ENCODE assay signal across 24 mouse cellular contexts in the genomic region with DNA sequence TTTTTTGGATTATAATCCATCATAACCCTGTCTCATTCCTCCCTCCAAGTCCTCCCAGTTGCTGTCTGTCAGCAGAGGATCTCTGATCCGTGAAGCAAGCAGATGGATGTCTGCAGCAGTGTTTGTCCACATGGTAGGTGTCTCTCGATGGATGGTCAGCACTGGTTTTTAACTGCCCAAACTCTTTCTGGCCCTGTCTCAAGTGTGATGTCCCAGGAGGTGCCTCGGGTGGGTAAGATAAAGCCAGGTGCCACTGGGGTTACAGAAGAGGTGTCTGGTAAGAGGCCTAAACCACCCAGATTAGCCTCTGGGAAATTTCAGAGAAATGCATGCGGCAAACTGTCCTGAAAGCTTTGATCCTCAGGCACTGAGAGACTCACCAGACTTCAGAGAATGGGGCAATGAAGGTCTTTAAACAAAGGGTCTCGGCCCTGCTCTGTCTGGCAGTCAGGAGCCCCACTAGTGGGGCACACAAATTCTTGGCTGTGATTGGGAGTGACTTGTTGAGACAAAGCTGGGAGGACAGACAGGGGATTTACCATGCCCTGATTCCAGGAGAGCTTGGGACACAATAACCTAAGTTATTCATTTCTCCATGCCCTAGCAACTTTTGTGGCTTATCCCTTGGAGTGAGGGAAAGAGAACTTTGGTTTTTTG. TPM values are rescaled to one million over a fixed set of nuclear protein-coding genes. Genes with fewer than 3 reads are reported as not detected.
A peak's percentile ranks its signal among the peaks of the same experiment; 100 is the strongest.
DNase-seq lines count a peak whose midpoint lies in the region; ATAC-seq and TF ChIP-seq lines count a peak whose summit lies in the region.
"Had no signal": no experiment of that assay in that cellular context is flagged by ENCODE, and none has a peak within 500 bp of the region (broad histone marks: within the 10 kb centered on the region; RNA-seq: fewer than 3 reads in every experiment).

No protein-coding gene starts in this region.

- H3K27ac ChIP-seq in hindbrain, embryonic 10.5 days, result peak overlapping the region; percentile 50; the same call in 1 of the 2 replicates
- H3K27ac ChIP-seq in hindbrain, embryonic 16.5 days (ENCODE audit: low read depth, low read length), result no peak overlapping the region
- H3K27ac ChIP-seq in liver, embryonic 11.5 days (ENCODE audit: low read depth, low read length), result no peak overlapping the region
- peak overlapping the region; percentile 77 for H3K27ac ChIP-seq in ES-E14 (ENCODE audit: insufficient read depth, low read depth, low read length, poor library complexity, severe bottlenecking)
- H3K27ac ChIP-seq: forebrain, embryonic 15.5 days; heart, embryonic 13.5 days; hindbrain, embryonic 13.5 days; layer of hippocampus, adult 2 months; limb, embryonic 12.5 days; liver, embryonic 14.5 days; lung, embryonic 15.5 days; midbrain, embryonic 15.5 days had no signal

- DNase-seq in hindbrain, embryonic 10.5 days (ENCODE audit: low spot score), result no peak
- peak; percentile 29 for DNase-seq in liver, embryonic 11.5 days (ENCODE audit: low spot score)
- DNase-seq in liver (no peak), ES-E14 (ENCODE audit: low read depth, low spot score) (no peak), R1 (ENCODE audit: low read depth, low spot score) (peak; percentile 44)
- DNase-seq in spleen, postnatal 4 days (ENCODE audit: low spot score in 2 of 2), result no peak
- DNase-seq: cerebellum, adult 2 months; cerebellum, postnatal 36 days; embryo, embryonic 11 days; gastrocnemius, postnatal 10 days; lung, postnatal 36 days had no signal

- in situ Hi-C loops in ES-E14 (cut with MboI; ENCODE audit: low sequenced_read_pairs in 2 of 2, unreplicated experiment in 2 of 2), result no loop called here

- peaks cover 17% of the 10 kb centered on the region for H3K4me1 ChIP-seq in hindbrain, embryonic 10.5 days (replicated peaks)
- no peaks in the 10 kb centered on the region for H3K4me1 ChIP-seq in hindbrain, embryonic 16.5 days (ENCODE audit: control insufficient read depth, insufficient read depth, low read depth, low read length)
- H3K4me1 ChIP-seq in liver, embryonic 11.5 days (replicated peaks; ENCODE audit: control insufficient read depth, insufficient read depth, low read length), result no peaks in the 10 kb centered on the region
- H3K4me1 ChIP-seq in ES-E14 (ENCODE audit: control insufficient read depth in 2 of 2, insufficient read depth in 2 of 2, low read length in 2 of 2, poor library complexity in 1 of 2), result peaks cover 9 to 27% of the 10 kb centered on the region in 2 experiments; a peak in 3 of 4 replicates
- H3K4me1 ChIP-seq: forebrain, embryonic 15.5 days; heart, embryonic 13.5 days; hindbrain, embryonic 13.5 days; limb, embryonic 12.5 days; lung, embryonic 15.5 days; midbrain, embryonic 15.5 days had no signal

- no peak overlapping the region for H3K4me3 ChIP-seq in hindbrain, embryonic 10.5 days
- no peak overlapping the region for H3K4me3 ChIP-seq in hindbrain, embryonic 16.5 days (ENCODE audit: low read length)
- no peak overlapping the region for H3K4me3 ChIP-seq in liver, embryonic 11.5 days (ENCODE audit: low read depth, low read length)
- no peak overlapping the region for H3K4me3 ChIP-seq in ES-E14 (ENCODE audit: insufficient read depth in 1 of 2, low read depth in 1 of 2, low read length in 2 of 2, poor library complexity in 1 of 2, severe bottlenecking in 1 of 2)
- H3K4me3 ChIP-seq: forebrain, embryonic 15.5 days; heart, embryonic 13.5 days; hindbrain, embryonic 13.5 days; layer of hippocampus, adult 2 months; limb, embryonic 12.5 days; lung, embryonic 15.5 days; megakaryocyte, embryonic 14.5 days; midbrain, embryonic 15.5 days had no signal

- H3K4me2 ChIP-seq in hindbrain, embryonic 16.5 days (ENCODE audit: low read length), result no peak overlapping the region
- no peak overlapping the region for H3K4me2 ChIP-seq in liver, embryonic 11.5 days
- H3K4me2 ChIP-seq: forebrain, embryonic 15.5 days; heart, embryonic 13.5 days; hindbrain, embryonic 13.5 days; limb, embryonic 12.5 days; lung, embryonic 15.5 days; midbrain, embryonic 15.5 days had no signal

- ATAC-seq in hindbrain, embryonic 16.5 days, result no peak
- no peak for ATAC-seq in liver, embryonic 11.5 days (replicated peaks; ENCODE audit: low FRiP score)
- ATAC-seq: forebrain, embryonic 15.5 days; inflammation-experienced regulatory T-cells, adult 6 months; midbrain, embryonic 15.5 days had no signal

- no peaks in the 10 kb centered on the region for H3K27me3 ChIP-seq in hindbrain, embryonic 10.5 days (ENCODE audit: insufficient read depth, poor library complexity, severe bottlenecking)
- no peaks in the 10 kb centered on the region for H3K27me3 ChIP-seq in hindbrain, embryonic 16.5 days (replicated peaks; ENCODE audit: control insufficient read depth, insufficient read depth, low read length)
- H3K27me3 ChIP-seq in liver, embryonic 11.5 days (replicated peaks; ENCODE audit: control insufficient read depth, insufficient read depth, low read length), result no peaks in the 10 kb centered on the region
- H3K27me3 ChIP-seq: forebrain, embryonic 15.5 days; heart, embryonic 13.5 days; hindbrain, embryonic 13.5 days; limb, embryonic 12.5 days; lung, embryonic 15.5 days; midbrain, embryonic 15.5 days had no signal

- WGBS in hindbrain, embryonic 10.5 days, result 53% methylated on average over 5 of the region's 5 CpGs
- 52% methylated on average over 5 of the region's 5 CpGs for WGBS in hindbrain, embryonic 16.5 days
- WGBS in liver, embryonic 11.5 days, result 48% methylated on average over 5 of the region's 5 CpGs

- H3K9ac ChIP-seq in hindbrain, embryonic 16.5 days (ENCODE audit: low read depth, low read length), result no peak overlapping the region
- no peak overlapping the region for H3K9ac ChIP-seq in liver, embryonic 11.5 days (ENCODE audit: low read depth, low read length)
- no peak overlapping the region for H3K9ac ChIP-seq in ES-E14 (ENCODE audit: insufficient read depth, low read depth, low read length, poor library complexity, severe bottlenecking)
- H3K9ac ChIP-seq: forebrain, embryonic 15.5 days; heart, embryonic 13.5 days; hindbrain, embryonic 13.5 days; limb, embryonic 12.5 days; liver, embryonic 14.5 days; lung, embryonic 15.5 days; midbrain, embryonic 15.5 days had no signal

- peaks cover 6% of the 10 kb centered on the region for H3K36me3 ChIP-seq in hindbrain, embryonic 10.5 days
- no peaks in the 10 kb centered on the region for H3K36me3 ChIP-seq in hindbrain, embryonic 16.5 days (ENCODE audit: control insufficient read depth, insufficient read depth, low read length)
- H3K36me3 ChIP-seq in liver, embryonic 11.5 days (ENCODE audit: control insufficient read depth, insufficient read depth, low read length), result no peaks in the 10 kb centered on the region
- H3K36me3 ChIP-seq in ES-E14 (ENCODE audit: control insufficient read depth, insufficient read depth, low read length, poor library complexity, severe bottlenecking), result peaks cover 26% of the 10 kb centered on the region
- H3K36me3 ChIP-seq: forebrain, embryonic 15.5 days; heart, embryonic 13.5 days; hindbrain, embryonic 13.5 days; limb, embryonic 12.5 days; lung, embryonic 15.5 days; midbrain, embryonic 15.5 days had no signal

- no peaks in the 10 kb centered on the region for H3K9me3 ChIP-seq in hindbrain, embryonic 10.5 days
- H3K9me3 ChIP-seq in hindbrain, embryonic 16.5 days (ENCODE audit: control insufficient read depth, low read length), result no peaks in the 10 kb centered on the region
- H3K9me3 ChIP-seq in liver, embryonic 11.5 days (ENCODE audit: control insufficient read depth, low read length), result no peaks in the 10 kb centered on the region
- H3K9me3 ChIP-seq in ES-E14 (ENCODE audit: control insufficient read depth, insufficient read depth, low read depth, low read length), result no peaks in the 10 kb centered on the region
- H3K9me3 ChIP-seq: forebrain, embryonic 15.5 days; heart, embryonic 13.5 days; hindbrain, embryonic 13.5 days; limb, embryonic 12.5 days; lung, embryonic 15.5 days; midbrain, embryonic 15.5 days had no signal

TF ChIP-seq in ES-E14, 5 proteins besides CTCF, POLR2A, EP300 and RAD21:
- TF ChIP-seq ZNF384 (IDR thresholded peaks at IDR 0.05; ENCODE audit: low read depth, low read length) (peak; percentile 27; the same call in 1 of the 2 replicates), MAFK (IDR thresholded peaks at IDR 0.05; ENCODE audit: insufficient read depth, low read depth, low read length) (no peak)
TF ChIP-seq in ES-E14: peak in this region for 1.

RNA-seq across cellular contexts. Expression of a gene that starts 12.6 kb away (rescaled TPM):
- polyA plus RNA-seq in hindbrain, embryonic 10.5 days (2016; fragmentation: Nextera tagmentation; extraction: Ambion mirVana), result 123 and 134 TPM in 2 replicates
- 110 and 116 TPM in 2 replicates for polyA plus RNA-seq in hindbrain, embryonic 16.5 days (2015; fragmentation: Nextera tagmentation; extraction: Ambion mirVana)
- 5.0 and 6.0 TPM in 2 replicates for polyA plus RNA-seq in liver, embryonic 11.5 days (2014; fragmentation: Nextera tagmentation; extraction: Ambion mirVana)
- 121 and 180 TPM in 2 replicates for total RNA-seq in ES-E14 (2012; rRNA removed)
- total RNA-seq: neutrophil, adult 5-6 weeks had no signal

RNA-seq across cellular contexts. Expression of a gene that starts 52.1 kb away (rescaled TPM):
- polyA plus RNA-seq in hindbrain, embryonic 10.5 days (2016; fragmentation: Nextera tagmentation; extraction: Ambion mirVana), result 1.8 and 2.4 TPM in 2 replicates
- polyA plus RNA-seq in hindbrain, embryonic 16.5 days (2015; fragmentation: Nextera tagmentation; extraction: Ambion mirVana), result 0.89 and 1.0 TPM in 2 replicates
- 27.1 and 28.8 TPM in 2 replicates for polyA plus RNA-seq in liver, embryonic 11.5 days (2014; fragmentation: Nextera tagmentation; extraction: Ambion mirVana)
- total RNA-seq in ES-E14 (2012; rRNA removed), result 8.6 and 10.4 TPM in 2 replicates
- polyA plus RNA-seq: C2C12 had no signal

Comparison
In these comparisons a context has a peak if more than half of its experiments do, and no peak if none do; other contexts are left out.
1. DNase-seq: peak in liver, embryonic 11.5 days (single experiment) and R1 (single experiment); none in hindbrain, embryonic 10.5 days (single experiment), liver (single experiment), ES-E14 (single experiment) and spleen, postnatal 4 days (0 of 2).
2. H3K27ac ChIP-seq: peak in hindbrain, embryonic 10.5 days (single experiment) and ES-E14 (single experiment); none in hindbrain, embryonic 16.5 days (single experiment) and liver, embryonic 11.5 days (single experiment).
3. RNA of a gene that starts 12.6 kb away (polyA plus RNA-seq): 123 to 134 TPM in hindbrain, embryonic 10.5 days and 110 to 116 TPM in hindbrain, embryonic 16.5 days; 5.0 to 6.0 TPM in liver, embryonic 11.5 days; every median in the first group is over 10 times any median in the second.